Mouse (Mus musculus) spleen, adult 2 months (tissue): ENCODE measurements at regions not wholly inside any gene's neighbourhood (a gene's known extent, or its start where the extent isn't known, plus 50 kb on each side); places are given as distances from the start of the nearest gene placed in this dataset.

ENCODE experiments used
- DNase-seq, 2 experiments: peaks; one replicate each; pipeline versions ENCODE4 v3.0.0 to v3.0.0-alpha.2; 2012 to 2021; ENCODE audit warnings: low spot score in 2 of 2, low read depth in 1 of 2
- H3K27ac ChIP-seq: fragments of 200-500 bp; 2 replicates; pipeline ENCODE4 v1.5.1; 2012; ENCODE audit warnings: low read length, inconsistent platforms; ENCODE audit not compliant: insufficient read depth
- H3K27me3 ChIP-seq: fragments of 200-500 bp; 2 replicates; pipeline ENCODE4 v1.6.1; 2012; ENCODE audit warnings: mild to moderate bottlenecking, moderate library complexity, low read length, inconsistent platforms; ENCODE audit not compliant: control insufficient read depth, insufficient read depth
- H3K36me3 ChIP-seq: fragments of 200-500 bp; 2 replicates; pipeline ENCODE4 v1.6.1; 2012; ENCODE audit warnings: mild to moderate bottlenecking, low read length, inconsistent platforms; ENCODE audit not compliant: control insufficient read depth, insufficient read depth
- H3K4me1 ChIP-seq: fragments of 200-500 bp; 2 replicates; pipeline ENCODE4 v1.6.1; 2011; ENCODE audit warnings: inconsistent platforms; ENCODE audit not compliant: control insufficient read depth, insufficient read depth, insufficient read length
- H3K4me3 ChIP-seq: fragments of 200-500 bp; 2 replicates; pipeline ENCODE4 v1.5.1; 2011; ENCODE audit warnings: mild to moderate bottlenecking, inconsistent platforms; ENCODE audit not compliant: insufficient read depth, insufficient read length; ENCODE audit errors: extremely low read depth
- CTCF ChIP-seq: fragments of 200-500 bp; IDR thresholded peaks from 2 replicates; pipeline ENCODE4 v1.5.1; 2011; ENCODE audit warnings: mild to moderate bottlenecking, inconsistent platforms; ENCODE audit not compliant: insufficient read depth, insufficient read length, insufficient replicate concordance; ENCODE audit errors: extremely low read depth
- POLR2A ChIP-seq: fragments of 200-500 bp; IDR thresholded peaks from 2 replicates; pipeline ENCODE4 v1.6.1; 2011; ENCODE audit warnings: low read depth, low read length, inconsistent platforms
- WGBS: fragments of 180-500 bp; shearing (Covaris S2); methylation state at CpG from one replicate; pipeline ENCODE4 v1.1.7; 2018; 5-methylcytosine and 5-hydroxymethylcytosine counted together

GRCm38 (mm10) chr4:56411024-56411636, 328.7 kb upstream of the Gm26657 start:
- no peak for DNase-seq
- 63% methylated on average over 1 of the region's 1 CpGs for WGBS
- Histone ChIP-seq H3K36me3 (no peaks in the 10 kb centered on the region), H3K27me3 (no peaks in the 10 kb centered on the region), H3K4me3 (no peak overlapping the region), H3K27ac (no peak overlapping the region), H3K4me1 (no peaks in the 10 kb centered on the region)
- TF ChIP-seq CTCF (no peak), POLR2A (no peak)

GRCm38 (mm10) chr4:56393793-56394192, 346.1 kb upstream of the Gm26657 start:
- TF ChIP-seq CTCF: no peak
- TF ChIP-seq POLR2A: no peak
- H3K4me1 ChIP-seq: no peaks in the 10 kb centered on the region
- H3K27ac ChIP-seq: no peak overlapping the region
- no peaks in the 10 kb centered on the region for H3K27me3 ChIP-seq
- no peak overlapping the region for H3K4me3 ChIP-seq
- no peak for DNase-seq
- no peaks in the 10 kb centered on the region for H3K36me3 ChIP-seq

- DNase-seq: no peak
- 86% methylated on average over 3 of the region's 3 CpGs for WGBS
Measured at GRCm38 (mm10) chr4:56387051-56387450, 352.8 kb upstream of the Gm26657 start.

GRCm38 (mm10) chr4:56375745-56376144, 364.1 kb upstream of the Gm26657 start:
- no peak for DNase-seq
- Histone ChIP-seq H3K27me3 (no peaks in the 10 kb centered on the region), H3K4me1 (no peaks in the 10 kb centered on the region), H3K4me3 (no peak overlapping the region), H3K36me3 (no peaks in the 10 kb centered on the region), H3K27ac (no peak overlapping the region)
- no peak for TF ChIP-seq CTCF
- 71% methylated on average over 5 of the region's 5 CpGs for WGBS

More at GRCm38 (mm10) chr4:56387051-56387450, 352.8 kb upstream of the Gm26657 start:
- Histone ChIP-seq H3K4me1 (no peaks in the 10 kb centered on the region), H3K27ac (no peak overlapping the region), H3K27me3 (no peaks in the 10 kb centered on the region), H3K4me3 (no peak overlapping the region), H3K36me3 (no peaks in the 10 kb centered on the region)
- no peak for TF ChIP-seq POLR2A
- no peak for TF ChIP-seq CTCF

GRCm38 (mm10) chr4:56374466-56374865, 365.4 kb upstream of the Gm26657 start:
- 89% methylated on average over 3 of the region's 3 CpGs for WGBS
- no peak for TF ChIP-seq POLR2A
- TF ChIP-seq CTCF: no peak
- Histone ChIP-seq H3K27me3 (no peaks in the 10 kb centered on the region), H3K36me3 (no peaks in the 10 kb centered on the region), H3K4me3 (no peak overlapping the region), H3K4me1 (no peaks in the 10 kb centered on the region), H3K27ac (no peak overlapping the region)
- DNase-seq: no peak

GRCm38 (mm10) chr4:56373746-56374145, 366.1 kb upstream of the Gm26657 start:
- H3K4me1 ChIP-seq: no peaks in the 10 kb centered on the region
- no peak overlapping the region for H3K4me3 ChIP-seq
- no peaks in the 10 kb centered on the region for H3K36me3 ChIP-seq
- H3K27ac ChIP-seq: no peak overlapping the region
- 73% methylated on average over 4 of the region's 4 CpGs for WGBS
- no peaks in the 10 kb centered on the region for H3K27me3 ChIP-seq
- no peak for DNase-seq
- no peak for TF ChIP-seq POLR2A

- TF ChIP-seq CTCF (no peak), POLR2A (no peak)
- Histone ChIP-seq H3K4me1 (no peaks in the 10 kb centered on the region), H3K27ac (no peak overlapping the region), H3K4me3 (no peak overlapping the region), H3K36me3 (no peaks in the 10 kb centered on the region), H3K27me3 (no peaks in the 10 kb centered on the region)
- 84% methylated on average over 4 of the region's 4 CpGs for WGBS
- no peak for DNase-seq
Measured at GRCm38 (mm10) chr4:56373167-56373566, 366.7 kb upstream of the Gm26657 start.
